Mouse (Mus musculus) large intestine, adult 2 months (tissue): ENCODE data around the gene Mpl. TPM values are rescaled to one million over a fixed set of nuclear protein-coding genes. Genes with fewer than 3 reads are reported as not detected.

Source experiments
- DNase-seq: peaks from one replicate; pipeline ENCODE4 v3.0.0-alpha.2; 2012; ENCODE audit warnings: low read depth, low spot score
- WGBS: fragments of 180-500 bp; shearing (Covaris S2); methylation state at CpG from one replicate; pipeline ENCODE4 v1.1.7; 2018; 5-methylcytosine and 5-hydroxymethylcytosine counted together
- polyA plus RNA-seq: library from polyadenylated mRNA; depleted of rRNA; stranded (reverse); fragments of >200 nt; gene quantifications from 2 replicates; pipeline ENCODE4 v1.2.3, GENCODE M21; 2012; rRNA removed

The Mpl gene
- polyA plus RNA-seq: 0.02 and 0.08 TPM in 2 replicates

DNA sequence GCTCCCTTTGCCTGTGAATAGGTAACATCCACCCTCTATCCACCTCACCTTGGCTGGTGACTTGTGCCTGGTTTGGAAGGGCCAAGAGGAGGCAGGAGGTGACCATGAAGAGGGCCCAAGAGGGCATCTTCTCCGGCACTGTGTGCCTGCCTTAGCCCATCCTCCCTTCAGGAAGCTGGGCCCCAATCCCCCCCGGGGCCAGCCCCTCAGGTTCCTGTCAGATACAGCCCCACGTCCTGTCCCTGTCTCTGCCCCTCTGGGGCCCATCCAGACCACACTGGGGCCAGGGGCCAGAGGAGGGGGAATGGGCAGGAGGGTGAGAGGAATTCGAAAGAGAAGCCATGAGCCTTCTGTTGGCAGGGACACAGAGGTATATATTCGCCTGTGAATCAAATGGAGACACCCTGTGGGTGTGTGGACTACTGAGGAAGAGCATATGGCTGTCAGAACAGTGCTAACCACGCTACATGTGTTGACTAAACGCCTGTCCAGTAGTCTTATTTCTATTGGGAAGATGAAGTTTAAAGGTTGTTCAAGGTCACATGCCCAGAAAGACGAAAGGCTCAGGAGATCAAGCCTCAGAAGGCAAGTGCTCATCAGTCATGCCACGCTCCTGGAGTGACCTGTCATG lies at the start of gene Mpl:
Gene Mpl (minus strand): TSS at position 169 of the 631 bp plus-strand sequence.
- 62% methylated on average over 9 of the region's 9 CpGs for WGBS
- no peak for DNase-seq

DNA sequence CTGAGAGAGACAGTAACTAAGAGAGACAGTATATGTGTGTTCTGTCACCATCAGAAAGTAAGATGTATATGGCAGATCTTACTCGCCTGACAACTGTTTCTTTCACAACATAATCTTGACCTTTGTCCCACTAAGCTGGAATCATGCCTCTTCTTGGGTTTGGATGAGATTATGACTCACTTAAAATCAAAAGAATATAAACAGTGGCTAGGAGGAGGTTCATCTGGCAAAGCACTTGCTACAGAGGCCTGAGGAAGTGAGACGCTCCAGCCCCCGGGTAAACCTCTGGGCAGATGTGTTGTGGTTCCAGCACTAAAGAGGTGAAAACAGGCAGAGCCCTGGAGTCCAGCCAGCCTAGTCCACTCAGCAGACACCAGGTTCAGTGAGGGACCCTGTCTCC lies 48.2 kb upstream of the Mpl start:
- 6% methylated on average over 3 of the region's 3 CpGs for WGBS

GRCm38 (mm10) chr4:118500792-118501191 lies 43.5 kb upstream of the Mpl start:
- WGBS: 58% methylated on average over 9 of the region's 9 CpGs
- no peak for DNase-seq

More for the DNA sequence above, 48.2 kb upstream of the Mpl start:
- DNase-seq: peak; percentile 39

- no peak for DNase-seq
- WGBS: 27% methylated on average over 6 of the region's 6 CpGs
These were observed 42.9 kb upstream of the Mpl start for GRCm38 (mm10) chr4:118500171-118500724.

DNA sequence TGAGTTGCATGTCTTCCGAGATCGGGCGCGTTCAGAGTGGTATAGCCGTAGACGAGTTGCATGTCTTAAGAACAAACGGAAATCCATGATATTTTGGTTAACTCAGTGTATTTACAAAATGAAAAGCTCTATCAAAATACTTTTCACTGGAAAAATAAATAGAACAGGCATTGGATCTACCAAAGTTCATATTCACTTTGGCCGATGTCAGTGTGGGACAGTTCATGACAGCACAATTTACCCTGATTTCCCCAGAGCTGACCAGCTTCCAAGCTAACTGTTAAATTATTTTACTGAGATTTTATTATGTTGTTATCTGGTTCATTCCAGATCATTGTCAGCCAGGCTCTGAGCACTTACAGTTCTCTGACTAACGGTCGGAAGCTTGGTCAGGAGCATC lies 33.1 kb upstream of the Mpl start:
- DNase-seq: no peak
- 65% methylated on average over 10 of the region's 10 CpGs for WGBS

DNA sequence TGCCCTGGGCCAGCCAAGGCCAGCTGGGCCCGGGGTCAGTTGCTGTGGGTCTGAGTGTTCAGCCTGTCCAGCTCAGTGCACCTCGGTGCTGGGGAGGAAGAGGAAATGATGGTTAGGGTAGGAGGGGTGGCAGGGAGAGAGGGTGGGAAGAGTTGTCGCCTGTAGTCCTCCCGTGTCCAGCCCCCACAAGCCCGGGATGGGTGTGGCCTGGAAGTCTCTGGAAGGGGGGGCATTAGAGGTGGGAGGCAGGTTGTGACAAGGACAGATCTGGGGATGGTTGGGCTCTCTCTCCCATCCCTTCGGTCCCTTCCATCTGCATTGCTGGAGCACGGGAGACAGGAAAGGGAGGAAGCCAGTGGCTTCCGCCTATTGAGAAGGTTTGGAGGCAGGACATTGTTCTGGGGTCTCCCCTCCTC lies 32.4 kb upstream of the Mpl start, which contains the start of gene Tie1:
Gene Tie1 (minus strand): TSS at position 345 of the 416 bp plus-strand sequence.
- WGBS: 68% methylated on average over 8 of the region's 8 CpGs
- DNase-seq: no peak

- 60% methylated on average over 15 of the region's 15 CpGs for WGBS
- no peak for DNase-seq
These were observed 19.6 kb upstream of the Mpl start for GRCm38 (mm10) chr4:118476773-118477530.

- 55% methylated on average over 11 of the region's 11 CpGs for WGBS
- no peak for DNase-seq
These were observed 15.4 kb upstream of the Mpl start for GRCm38 (mm10) chr4:118472687-118473086.

GRCm38 (mm10) chr4:118471281-118471680 lies 14.0 kb upstream of the Mpl start:
- 76% methylated on average over 6 of the region's 6 CpGs for WGBS
- DNase-seq: no peak

DNA sequence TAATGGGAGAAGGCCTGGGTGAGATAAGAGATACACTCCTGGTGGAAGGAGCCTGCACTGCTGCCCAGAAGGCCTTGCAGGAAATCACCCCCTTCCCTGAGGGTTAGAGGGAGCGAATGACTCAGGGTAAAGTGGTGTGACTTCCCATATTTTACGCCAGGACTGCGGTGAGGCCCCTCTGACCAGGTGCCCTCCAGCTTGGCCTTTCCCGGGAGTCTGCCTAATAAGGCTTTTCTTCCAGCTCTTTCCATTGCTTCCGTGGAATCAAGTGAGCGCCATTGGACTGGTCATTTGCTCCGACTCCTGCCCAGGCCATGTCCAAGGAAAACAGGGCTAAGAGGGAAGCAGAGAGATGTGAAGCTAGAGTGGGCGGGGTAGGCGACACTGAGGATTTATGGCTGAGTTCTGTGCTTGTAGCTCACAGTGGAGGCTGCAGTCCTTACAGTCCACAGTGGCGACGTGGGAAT lies 8.4 kb upstream of the Mpl start:
- DNase-seq: no peak
- WGBS: 30% methylated on average over 11 of the region's 11 CpGs

DNA sequence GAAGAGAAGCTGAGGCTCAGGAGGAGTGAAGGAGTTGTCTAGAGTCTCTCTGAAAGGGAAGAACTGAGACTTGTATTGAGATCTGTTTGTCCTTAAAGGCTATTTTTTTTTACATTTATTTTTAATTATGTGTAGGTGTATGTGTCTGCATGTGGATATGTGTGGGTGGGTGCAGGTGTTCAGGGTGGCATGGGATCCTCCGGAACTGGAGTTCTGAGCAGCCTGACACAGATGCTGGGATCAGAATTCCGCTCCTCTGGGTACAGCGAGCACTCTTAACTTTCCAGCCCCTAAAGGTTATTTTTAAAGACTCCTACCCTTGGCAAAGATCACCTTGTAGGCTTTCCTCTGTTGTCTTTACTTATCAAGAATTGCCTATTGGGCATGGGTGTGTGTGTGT lies 7.6 kb upstream of the Mpl start:
- 88% methylated on average over 3 of the region's 3 CpGs for WGBS
- DNase-seq: no peak

- WGBS: 28% methylated on average over 24 of the region's 24 CpGs
- DNase-seq: no peak
These were observed 10.7 kb downstream of the Mpl start for GRCm38 (mm10) chr4:118446415-118447153.

GRCm38 (mm10) chr4:118445781-118446414 lies 11.4 kb downstream of the Mpl start:
- WGBS: 23% methylated on average over 18 of the region's 18 CpGs
- no peak for DNase-seq

DNA sequence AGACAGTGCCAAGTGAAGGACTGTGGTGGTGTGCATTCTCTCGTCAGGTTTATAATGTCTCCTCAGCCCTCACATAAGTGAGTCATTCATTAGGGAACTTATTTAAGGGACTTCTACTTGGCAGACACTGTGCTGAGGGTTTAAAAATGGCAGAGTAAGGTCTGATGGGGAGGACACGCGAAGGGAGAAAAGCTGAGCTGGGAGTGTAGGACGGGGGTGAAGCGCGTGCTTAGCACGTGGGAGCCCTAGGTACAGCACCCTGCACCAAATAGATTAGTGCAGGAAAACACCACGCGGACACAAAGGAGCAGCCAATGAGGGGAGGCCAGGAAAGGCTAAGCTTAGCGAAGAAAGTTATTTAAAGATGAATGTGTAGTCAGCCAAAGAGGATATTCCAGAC lies 12.2 kb downstream of the Mpl start:
- 81% methylated on average over 10 of the region's 10 CpGs for WGBS
- no peak for DNase-seq

DNA sequence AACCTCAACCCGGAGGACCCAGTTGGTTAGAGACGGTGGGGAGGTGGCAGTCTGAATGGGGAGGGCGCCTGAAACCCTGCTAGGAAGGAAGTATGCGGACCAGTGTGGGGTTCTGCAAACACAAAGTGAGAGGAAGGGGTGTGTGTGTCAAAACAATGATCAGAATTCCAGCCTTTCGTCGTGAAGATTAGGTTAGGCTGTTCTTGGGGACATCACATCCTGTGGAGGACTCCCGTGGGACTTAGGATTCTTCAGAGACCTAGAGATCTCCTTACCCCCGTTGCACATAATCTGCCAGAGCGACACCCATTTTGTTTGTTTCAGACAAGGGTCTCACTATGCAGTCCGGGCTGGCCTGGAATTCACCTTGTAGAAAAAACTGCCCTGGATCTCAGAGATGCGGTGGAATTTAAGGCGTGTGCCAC lies 19.5 kb downstream of the Mpl start:
- DNase-seq: no peak
- 7% methylated on average over 12 of the region's 12 CpGs for WGBS

DNA sequence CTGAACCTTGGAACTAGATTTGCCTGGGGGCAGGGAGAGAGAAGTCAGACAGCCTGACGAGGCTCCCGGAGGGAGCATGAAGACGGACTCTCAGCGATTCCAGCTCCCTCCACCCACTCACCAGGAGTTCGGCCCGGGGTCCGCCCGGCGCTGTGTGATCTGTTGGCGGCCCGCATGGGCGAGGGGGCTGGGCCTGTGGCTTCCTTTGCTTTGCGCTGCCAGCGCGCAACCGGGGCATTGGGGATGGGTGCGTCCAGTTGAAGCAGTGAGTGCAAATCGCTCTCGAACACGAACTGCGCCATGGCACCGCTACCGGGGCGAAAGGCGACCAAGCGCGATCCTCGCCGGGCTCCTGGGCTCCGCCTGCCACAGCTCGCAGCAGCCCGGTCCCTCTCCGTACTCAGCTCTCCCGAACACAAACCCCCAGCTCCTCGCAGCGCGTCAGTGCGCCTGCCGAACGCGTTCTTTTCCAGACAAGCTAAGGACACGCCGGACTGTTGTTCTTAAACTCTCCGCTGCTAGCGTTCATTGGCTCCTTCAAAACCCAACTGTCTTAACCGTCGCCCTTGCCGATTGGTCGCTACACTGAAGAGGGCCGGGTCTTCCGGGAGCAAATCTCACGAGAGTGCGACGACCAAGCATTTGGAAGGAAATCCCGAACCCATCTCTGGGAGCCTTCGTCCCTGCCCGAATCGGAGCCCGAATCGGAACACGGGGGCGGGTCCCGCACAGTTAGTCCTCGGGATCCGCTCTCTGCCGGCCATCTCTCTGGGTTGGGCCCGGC lies 20.3 kb downstream of the Mpl start, which contains the start of gene Cdc20:
Gene Cdc20 (minus strand): TSS at position 533 of the 784 bp plus-strand sequence.
- DNase-seq: peak; percentile 85
- under 1% methylated on average over 67 of the region's 67 CpGs for WGBS

GRCm38 (mm10) chr4:118432332-118432731 lies 25.0 kb downstream of the Mpl start:
- DNase-seq: no peak
- 69% methylated on average over 8 of the region's 8 CpGs for WGBS

GRCm38 (mm10) chr4:118429215-118429895 lies 28.0 kb downstream of the Mpl start:
- DNase-seq: no peak
- 29% methylated on average over 7 of the region's 7 CpGs for WGBS
